Mouse (Mus musculus) hindbrain, embryonic 14.5 days (tissue): ENCODE measurements around the gene Bbx. TPM values are rescaled to one million over a fixed set of nuclear protein-coding genes. Genes with fewer than 3 reads are reported as not detected.

Experiments used
- ATAC-seq: fragments of 200-750 bp; cut with Nextera tagmentation; 2 replicates; pipeline ENCODE4 v1.8.0; 2017; ENCODE audit warnings: moderate number of reproducible peaks, mild to moderate bottlenecking, moderate TSS enrichment, moderate library complexity; ENCODE audit not compliant: low FRiP score
- DNase-seq: peaks from one replicate; pipeline ENCODE4 v3.0.0-alpha.2; 2015; ENCODE audit warnings: low spot score
- H3K27ac ChIP-seq: fragments of 300-500 bp; sonication (generic); 2 replicates; pipeline ENCODE4 v1.5.1; 2014; ENCODE audit warnings: mild to moderate bottlenecking, moderate library complexity
- H3K27me3 ChIP-seq: fragments of 300-500 bp; sonication (generic); 2 replicates; pipeline ENCODE4 v1.6.1; 2014; ENCODE audit warnings: mild to moderate bottlenecking, low read length, mixed read lengths; ENCODE audit not compliant: control insufficient read depth, insufficient read depth
- H3K36me3 ChIP-seq: fragments of 300-500 bp; sonication (generic); replicated peaks from 2 replicates; pipeline ENCODE4 v1.6.1; 2014; ENCODE audit not compliant: control insufficient read depth, insufficient read depth
- H3K4me1 ChIP-seq: fragments of 300-500 bp; sonication (generic); replicated peaks from 2 replicates; pipeline ENCODE4 v1.6.1; 2014; ENCODE audit warnings: antibody characterized with exemption, low read length, mixed read lengths; ENCODE audit not compliant: control insufficient read depth, insufficient read depth
- H3K4me2 ChIP-seq: fragments of 300-500 bp; sonication (generic); replicated peaks from 2 replicates; pipeline ENCODE4 v1.6.1; 2014; ENCODE audit warnings: mild to moderate bottlenecking, moderate library complexity
- H3K4me3 ChIP-seq: fragments of 300-500 bp; sonication (generic); replicated peaks from 2 replicates; pipeline ENCODE4 v1.5.1; 2014; ENCODE audit warnings: mild to moderate bottlenecking, low read length
- H3K9ac ChIP-seq: fragments of 300-500 bp; sonication (generic); 2 replicates; pipeline ENCODE4 v1.6.1; 2014
- H3K9me3 ChIP-seq: fragments of 300-500 bp; sonication (generic); 2 replicates; pipeline ENCODE4 v1.6.1; 2016; ENCODE audit warnings: low read length; ENCODE audit not compliant: control insufficient read depth
- WGBS: fragments of 180-500 bp; shearing (Covaris S2); extraction: QIAGEN DNeasy Blood & Tissue Kit; methylation state at CpG from one replicate; pipeline ENCODE4 v1.1.7; 2014; 5-methylcytosine and 5-hydroxymethylcytosine counted together
- polyA plus RNA-seq: library from polyadenylated mRNA; unstranded; fragments of >200 nt; fragmentation: Nextera tagmentation; extraction: Ambion mirVana; gene quantifications from 2 replicates; pipeline ENCODE4 v1.2.1, GENCODE M21; 2014

Bbx gene
- polyA plus RNA-seq, 1 experiment from 2014 or later, result 17.4 TPM

DNA sequence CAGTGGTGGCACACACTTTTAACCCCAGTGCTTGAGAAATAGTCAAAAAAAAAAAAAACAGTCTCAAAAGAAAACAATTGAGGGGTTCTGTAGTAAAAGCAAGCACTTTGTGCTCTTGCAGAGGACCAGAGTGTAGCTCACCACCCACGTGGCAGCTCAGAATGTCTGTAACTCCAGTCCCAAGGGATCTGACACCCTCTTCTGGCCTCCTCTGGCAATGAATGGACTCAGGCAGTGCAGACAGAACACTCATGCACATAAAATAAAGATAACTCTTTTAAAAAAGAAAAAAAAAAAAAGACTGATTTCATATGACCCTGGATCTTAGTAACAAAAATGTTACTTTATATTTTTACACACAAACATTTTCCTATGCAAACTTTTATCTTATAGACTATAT, 12.1 kb downstream of the Bbx start:
- no peak for DNase-seq
- no peak for ATAC-seq
- H3K4me2 ChIP-seq, result no peak overlapping the region
- H3K4me1 ChIP-seq, result no peaks in the 10 kb centered on the region
- H3K27me3 ChIP-seq, result no peaks in the 10 kb centered on the region
- H3K9ac ChIP-seq, result no peak overlapping the region
- no peaks in the 10 kb centered on the region for H3K9me3 ChIP-seq
- WGBS, result 25% methylated on average over 1 of the region's 1 CpGs
- no peak overlapping the region for H3K4me3 ChIP-seq
- 0 out of 2 replicates have a peak, but pooled peaks cover 4% of the 10 kb centered on the region for H3K36me3 ChIP-seq
- H3K27ac ChIP-seq, result no peak overlapping the region

DNA sequence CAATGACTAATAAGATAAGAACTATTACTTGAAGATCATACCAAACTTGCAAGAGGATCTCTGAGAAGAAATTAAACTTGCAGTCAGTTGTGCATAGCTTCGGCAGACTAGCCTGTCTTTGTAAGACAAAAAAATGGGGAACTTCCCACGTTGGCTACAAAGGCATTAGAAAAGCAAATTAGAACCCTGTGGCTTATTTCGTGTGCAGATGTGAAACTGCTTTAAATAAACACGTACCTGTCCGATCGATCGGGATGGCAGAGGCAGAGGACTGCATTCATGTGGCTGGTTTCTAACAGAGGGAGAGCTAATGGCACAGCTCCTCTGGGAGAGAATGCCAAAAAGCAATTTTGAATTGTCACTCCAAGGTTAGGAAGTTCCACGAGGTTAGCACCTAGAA, 16.8 kb downstream of the Bbx start:
- H3K36me3 ChIP-seq, result 0 out of 2 replicates have a peak, but pooled peaks cover 5% of the 10 kb centered on the region
- no peaks in the 10 kb centered on the region for H3K4me1 ChIP-seq
- H3K4me2 ChIP-seq, result no peak overlapping the region
- H3K9me3 ChIP-seq, result no peaks in the 10 kb centered on the region
- H3K27ac ChIP-seq, result no peak overlapping the region
- H3K27me3 ChIP-seq, result no peaks in the 10 kb centered on the region
- no peak for DNase-seq
- H3K4me3 ChIP-seq, result no peak overlapping the region
- 79% methylated on average over 8 of the region's 8 CpGs for WGBS
- no peak overlapping the region for H3K9ac ChIP-seq
- no peak for ATAC-seq

DNA sequence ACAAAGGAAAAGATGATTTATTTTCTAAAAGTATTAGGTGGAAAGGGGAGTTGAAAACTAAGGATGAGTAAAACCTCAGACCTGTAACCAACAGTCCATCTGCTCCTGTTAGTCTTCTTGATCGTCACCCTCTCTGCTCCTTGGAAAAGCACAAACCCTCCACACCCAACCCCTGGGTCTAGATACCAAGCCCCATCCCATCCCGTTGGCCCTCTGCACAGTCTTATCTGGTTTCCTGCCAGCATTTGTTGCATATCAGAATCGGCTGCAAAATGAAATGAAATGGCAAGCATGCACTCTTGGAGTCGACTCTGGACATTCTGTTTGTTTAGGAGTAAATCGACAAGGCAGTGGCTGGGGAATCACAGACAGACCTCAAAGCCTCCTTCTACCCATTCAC, 29.3 kb downstream of the Bbx start:
- 90% methylated on average over 5 of the region's 5 CpGs for WGBS
- no peak for ATAC-seq
- no peak overlapping the region for H3K4me2 ChIP-seq

DNA sequence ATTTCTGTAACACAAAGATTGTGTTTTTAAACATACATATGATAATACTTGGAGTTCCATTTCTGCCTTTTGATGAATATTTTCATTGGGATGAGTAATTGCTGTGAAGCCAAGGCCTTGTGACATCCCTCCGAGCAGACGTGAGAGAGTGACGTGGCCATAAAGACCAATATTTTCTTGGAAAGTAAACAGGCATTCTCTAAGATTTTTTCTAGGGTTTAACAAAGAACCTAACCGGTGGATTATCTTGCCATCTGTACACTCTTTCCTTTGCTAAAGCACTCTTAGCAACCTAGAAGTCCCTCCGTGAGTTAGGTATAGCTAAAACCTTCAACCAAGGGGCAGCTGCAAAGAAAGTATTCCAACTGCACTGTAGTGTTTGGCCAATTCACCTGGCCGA, 32.4 kb downstream of the Bbx start:
- no peaks in the 10 kb centered on the region for H3K9me3 ChIP-seq
- DNase-seq (no peak), ATAC-seq (no peak)

More for the DNA sequence above, 29.3 kb downstream of the Bbx start:
- Histone ChIP-seq H3K4me1 (no peaks in the 10 kb centered on the region), H3K4me3 (no peak overlapping the region), H3K27ac (no peak overlapping the region), H3K36me3 (no peaks in the 10 kb centered on the region; the same call in 1 of the 2 replicates), H3K9ac (no peak overlapping the region), H3K9me3 (no peaks in the 10 kb centered on the region), H3K27me3 (no peaks in the 10 kb centered on the region)
- no peak for DNase-seq

GRCm38 (mm10) chr16:50398564-50398963, 33.6 kb downstream of the Bbx start:
- WGBS, result 86% methylated on average over 4 of the region's 4 CpGs
- H3K4me2 ChIP-seq, result no peak overlapping the region
- H3K27ac ChIP-seq, result no peak overlapping the region
- ATAC-seq (no peak), DNase-seq (no peak)
- no peaks in the 10 kb centered on the region for H3K9me3 ChIP-seq
- H3K36me3 ChIP-seq, result no peaks in the 10 kb centered on the region; the same call in 1 of the 2 replicates
- H3K27me3 ChIP-seq, result no peaks in the 10 kb centered on the region
- no peak overlapping the region for H3K9ac ChIP-seq
- H3K4me3 ChIP-seq, result no peak overlapping the region
- no peaks in the 10 kb centered on the region for H3K4me1 ChIP-seq

More for the DNA sequence above, 32.4 kb downstream of the Bbx start:
- no peaks in the 10 kb centered on the region; the same call in 1 of the 2 replicates for H3K36me3 ChIP-seq
- H3K9ac ChIP-seq, result no peak overlapping the region
- WGBS, result 93% methylated on average over 6 of the region's 6 CpGs
- no peaks in the 10 kb centered on the region for H3K4me1 ChIP-seq
- H3K27ac ChIP-seq, result no peak overlapping the region
- no peak overlapping the region for H3K4me3 ChIP-seq
- H3K27me3 ChIP-seq, result no peaks in the 10 kb centered on the region
- no peak overlapping the region for H3K4me2 ChIP-seq

DNA sequence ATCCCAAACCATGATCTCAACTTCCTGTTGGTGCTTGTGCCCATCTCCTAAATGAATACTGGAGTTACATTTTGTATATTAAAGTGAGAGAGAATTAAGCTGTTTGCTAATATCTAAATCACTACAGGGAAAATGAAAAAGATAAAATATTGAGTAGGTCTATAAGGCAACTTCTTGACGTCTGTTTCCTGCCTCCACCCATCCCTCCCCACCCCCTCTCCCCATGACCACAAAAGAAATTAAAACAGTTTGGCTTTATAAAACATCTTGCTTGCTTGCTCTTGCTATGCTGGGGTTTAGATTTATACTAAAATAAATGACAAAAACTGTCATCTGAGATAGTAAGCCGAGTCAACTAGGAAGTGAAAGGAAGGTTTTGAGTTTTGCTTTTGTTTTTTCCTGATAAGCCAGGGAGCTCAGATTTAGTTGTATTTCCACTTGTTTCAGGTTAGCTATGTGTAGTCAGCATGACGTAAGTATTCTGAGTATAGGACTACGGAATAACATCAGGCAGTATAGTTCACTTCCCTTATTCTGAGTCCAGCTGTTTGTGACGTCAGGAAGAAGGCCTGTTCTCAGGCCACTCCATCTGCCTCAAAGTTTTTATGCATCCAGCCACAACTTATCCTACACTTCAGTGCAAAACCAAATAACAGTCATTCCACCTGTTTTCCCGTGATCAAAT, 36.1 kb downstream of the Bbx start:
- no peak overlapping the region for H3K27ac ChIP-seq

DNA sequence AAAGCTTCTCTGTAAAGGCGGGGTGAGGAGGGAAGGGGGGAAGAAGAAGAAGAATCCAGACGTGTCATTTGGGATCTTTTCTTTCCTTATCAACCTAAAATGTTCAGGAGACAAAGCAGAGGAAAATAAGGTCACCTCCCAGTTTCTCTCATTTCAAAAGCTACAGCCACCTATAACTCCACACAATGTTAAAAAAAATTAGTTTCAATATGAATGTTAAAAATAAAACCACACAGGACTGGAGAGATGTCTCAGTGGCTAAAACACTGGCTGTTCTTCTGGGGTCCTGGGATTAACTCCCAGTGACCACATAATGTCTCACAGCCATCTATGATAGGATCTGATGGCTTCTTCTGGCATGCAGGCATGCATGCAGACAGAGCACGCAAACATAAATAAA, 43.7 kb downstream of the Bbx start:
- ATAC-seq, result no peak
- Histone ChIP-seq H3K36me3 (no peaks in the 10 kb centered on the region), H3K9ac (no peak overlapping the region), H3K27ac (no peak overlapping the region), H3K27me3 (no peaks in the 10 kb centered on the region), H3K4me3 (no peak overlapping the region), H3K4me1 (no peaks in the 10 kb centered on the region), H3K4me2 (no peak overlapping the region), H3K9me3 (no peaks in the 10 kb centered on the region)
- WGBS, result 76% methylated on average over 3 of the region's 3 CpGs
- no peak for DNase-seq

More for the DNA sequence above, 36.1 kb downstream of the Bbx start:
- H3K27me3 ChIP-seq, result no peaks in the 10 kb centered on the region
- no peak overlapping the region for H3K4me3 ChIP-seq
- no peaks in the 10 kb centered on the region for H3K36me3 ChIP-seq
- DNase-seq, result no peak
- H3K4me1 ChIP-seq, result no peaks in the 10 kb centered on the region
- H3K9ac ChIP-seq, result no peak overlapping the region
- no peak overlapping the region for H3K4me2 ChIP-seq
- H3K9me3 ChIP-seq, result no peaks in the 10 kb centered on the region
- no peak for ATAC-seq
- 88% methylated on average over 6 of the region's 6 CpGs for WGBS

GRCm38 (mm10) chr16:50383541-50383940, 48.6 kb downstream of the Bbx start:
- H3K4me2 ChIP-seq, result no peak overlapping the region
- H3K27ac ChIP-seq, result no peak overlapping the region
- H3K27me3 ChIP-seq, result no peaks in the 10 kb centered on the region
- no peak for DNase-seq
- ATAC-seq, result no peak
- H3K9me3 ChIP-seq, result no peaks in the 10 kb centered on the region
- H3K36me3 ChIP-seq, result no peaks in the 10 kb centered on the region
- H3K4me3 ChIP-seq, result no peak overlapping the region
- no peak overlapping the region for H3K9ac ChIP-seq
- peaks cover 11% of the 10 kb centered on the region for H3K4me1 ChIP-seq
- WGBS, result 94% methylated on average over 8 of the region's 8 CpGs

- Histone ChIP-seq H3K4me2 (peak overlapping the region; percentile 44), H3K27me3 (no peaks in the 10 kb centered on the region; the same call in 1 of the 2 replicates), H3K4me1 (peaks cover 11% of the 10 kb centered on the region), H3K27ac (no peak overlapping the region), H3K9me3 (no peaks in the 10 kb centered on the region), H3K4me3 (peak overlapping the region; percentile 9), H3K36me3 (no peaks in the 10 kb centered on the region), H3K9ac (0 out of 2 replicates have a peak overlapping the region, but pooled peaks have one; percentile 9)
- 34% methylated on average over 7 of the region's 7 CpGs for WGBS
- peak; percentile 27 for DNase-seq
- ATAC-seq, result peak; percentile 68
Measured at GRCm38 (mm10) chr16:50381351-50381746, 50.8 kb downstream of the Bbx start.
